Mouse (Mus musculus): ENCODE measurements around the gene Snx29.
"Not testable (repeated sequence)": the region's sequence is repeated elsewhere in the genome, so short reads cannot be mapped to it uniquely, and the experiment has no call there.

DNA sequence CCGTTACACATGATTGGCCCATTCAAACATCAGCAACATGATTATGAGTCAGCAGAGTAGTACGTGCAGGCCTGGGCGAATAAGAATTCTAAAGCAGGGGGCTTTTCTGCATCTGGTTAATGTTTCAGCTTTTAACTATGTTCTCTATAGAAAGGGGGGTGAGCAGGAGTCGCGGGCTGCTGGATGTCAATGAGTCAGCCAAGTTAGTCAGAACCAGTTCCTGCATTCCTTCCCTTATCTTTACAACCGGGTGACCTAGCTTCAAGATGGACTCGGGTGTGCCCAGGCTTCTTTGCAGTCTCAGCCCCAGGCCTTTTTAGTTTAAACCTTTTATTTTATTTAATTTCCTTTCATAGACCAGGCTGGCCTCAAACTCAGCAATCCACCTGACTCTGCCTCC is 189.0 kb downstream of the Snx29 start:
- not testable (repeated sequence) for TF ChIP-seq POLR2A (IDR thresholded peaks at IDR 0.05; ENCODE audit: low read depth, low read length); MEF2A (IDR thresholded peaks at IDR 0.05; ENCODE audit: borderline replicate concordance, low read depth, low read length); POLR2AphosphoS2 (IDR thresholded peaks at IDR 0.05; ENCODE audit: low read depth, low read length); CTCF (conservative IDR thresholded peaks at IDR 0.05 in 1 of 2, IDR thresholded peaks at IDR 0.05 in 1 of 2; ENCODE audit: low read depth in 2 of 2, low read length in 2 of 2); USF1 (IDR thresholded peaks at IDR 0.05; ENCODE audit: low read depth, low read length); EP300 (IDR thresholded peaks at IDR 0.05; ENCODE audit: low read length); RCOR1 (conservative IDR thresholded peaks at IDR 0.05; ENCODE audit: low read depth, low read length); ZNF384 (IDR thresholded peaks at IDR 0.05; ENCODE audit: low read depth, low read length); HCFC1 (IDR thresholded peaks at IDR 0.05; ENCODE audit: low read depth, low read length); SMC3 (IDR thresholded peaks at IDR 0.05; ENCODE audit: low read depth, low read length); JUN (IDR thresholded peaks at IDR 0.05; ENCODE audit: insufficient read depth, low read depth, low read length)

Measured in CH12.LX (cell line).